Mouse (Mus musculus) hindbrain, embryonic 14.5 days (tissue): ENCODE measurements around the gene Sipa1. TPM values are rescaled to one million over a fixed set of nuclear protein-coding genes. Genes with fewer than 3 reads are reported as not detected.

Source experiments
- ATAC-seq: fragments of 200-750 bp; cut with Nextera tagmentation; 2 replicates; pipeline ENCODE4 v1.8.0; 2017; ENCODE audit warnings: moderate number of reproducible peaks, mild to moderate bottlenecking, moderate TSS enrichment, moderate library complexity; ENCODE audit not compliant: low FRiP score
- DNase-seq: peaks from one replicate; pipeline ENCODE4 v3.0.0-alpha.2; 2015; ENCODE audit warnings: low spot score
- H3K27ac ChIP-seq: fragments of 300-500 bp; sonication (generic); 2 replicates; pipeline ENCODE4 v1.5.1; 2014; ENCODE audit warnings: mild to moderate bottlenecking, moderate library complexity
- H3K27me3 ChIP-seq: fragments of 300-500 bp; sonication (generic); 2 replicates; pipeline ENCODE4 v1.6.1; 2014; ENCODE audit warnings: mild to moderate bottlenecking, low read length, mixed read lengths; ENCODE audit not compliant: control insufficient read depth, insufficient read depth
- H3K36me3 ChIP-seq: fragments of 300-500 bp; sonication (generic); replicated peaks from 2 replicates; pipeline ENCODE4 v1.6.1; 2014; ENCODE audit not compliant: control insufficient read depth, insufficient read depth
- H3K4me1 ChIP-seq: fragments of 300-500 bp; sonication (generic); replicated peaks from 2 replicates; pipeline ENCODE4 v1.6.1; 2014; ENCODE audit warnings: antibody characterized with exemption, low read length, mixed read lengths; ENCODE audit not compliant: control insufficient read depth, insufficient read depth
- H3K4me2 ChIP-seq: fragments of 300-500 bp; sonication (generic); replicated peaks from 2 replicates; pipeline ENCODE4 v1.6.1; 2014; ENCODE audit warnings: mild to moderate bottlenecking, moderate library complexity
- H3K4me3 ChIP-seq: fragments of 300-500 bp; sonication (generic); replicated peaks from 2 replicates; pipeline ENCODE4 v1.5.1; 2014; ENCODE audit warnings: mild to moderate bottlenecking, low read length
- H3K9ac ChIP-seq: fragments of 300-500 bp; sonication (generic); 2 replicates; pipeline ENCODE4 v1.6.1; 2014
- H3K9me3 ChIP-seq: fragments of 300-500 bp; sonication (generic); 2 replicates; pipeline ENCODE4 v1.6.1; 2016; ENCODE audit warnings: low read length; ENCODE audit not compliant: control insufficient read depth
- WGBS: fragments of 180-500 bp; shearing (Covaris S2); extraction: QIAGEN DNeasy Blood & Tissue Kit; methylation state at CpG from one replicate; pipeline ENCODE4 v1.1.7; 2014; 5-methylcytosine and 5-hydroxymethylcytosine counted together
- microRNA-seq: library from miRNA; unstranded; fragments of <30 nt; microRNA quantifications from one replicate; pipeline ENCODE4, GENCODE M21; 2016
- polyA plus RNA-seq: library from polyadenylated mRNA; unstranded; fragments of >200 nt; fragmentation: Nextera tagmentation; extraction: Ambion mirVana; gene quantifications from 2 replicates; pipeline ENCODE4 v1.2.1, GENCODE M21; 2014

The Sipa1 gene
- polyA plus RNA-seq, 1 experiment from 2014 or later, result 16.2 TPM

DNA sequence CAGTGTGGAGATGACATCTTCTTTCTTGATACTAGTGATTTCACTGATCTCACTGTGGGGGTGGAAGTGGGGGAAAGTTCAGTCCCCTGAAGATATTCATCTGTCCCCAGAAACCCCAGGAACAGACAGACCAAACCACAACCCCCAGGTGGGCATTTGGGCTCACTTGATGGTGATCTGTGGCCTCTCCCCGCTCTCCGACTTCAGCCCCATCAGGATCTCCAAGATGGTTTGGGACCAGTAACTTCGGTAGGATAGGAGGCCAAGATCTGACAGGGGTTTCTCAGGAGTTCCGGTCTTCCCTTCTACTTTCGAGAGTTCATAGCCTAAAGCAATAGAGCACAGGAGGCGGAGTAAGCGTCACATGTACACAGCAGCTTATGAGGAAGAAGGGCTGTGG is 59.8 kb downstream of the Sipa1 start:
- H3K4me3 ChIP-seq, result no peak overlapping the region
- ATAC-seq (no peak), DNase-seq (no peak)
- no peak overlapping the region for H3K27ac ChIP-seq
- no peaks in the 10 kb centered on the region for H3K27me3 ChIP-seq
- H3K4me2 ChIP-seq, result no peak overlapping the region
- H3K36me3 ChIP-seq, result peaks cover 62% of the 10 kb centered on the region
- H3K9ac ChIP-seq, result no peak overlapping the region
- no peaks in the 10 kb centered on the region for H3K9me3 ChIP-seq
- WGBS, result 91% methylated on average over 7 of the region's 7 CpGs
- H3K4me1 ChIP-seq, result peaks cover 21% of the 10 kb centered on the region

DNA sequence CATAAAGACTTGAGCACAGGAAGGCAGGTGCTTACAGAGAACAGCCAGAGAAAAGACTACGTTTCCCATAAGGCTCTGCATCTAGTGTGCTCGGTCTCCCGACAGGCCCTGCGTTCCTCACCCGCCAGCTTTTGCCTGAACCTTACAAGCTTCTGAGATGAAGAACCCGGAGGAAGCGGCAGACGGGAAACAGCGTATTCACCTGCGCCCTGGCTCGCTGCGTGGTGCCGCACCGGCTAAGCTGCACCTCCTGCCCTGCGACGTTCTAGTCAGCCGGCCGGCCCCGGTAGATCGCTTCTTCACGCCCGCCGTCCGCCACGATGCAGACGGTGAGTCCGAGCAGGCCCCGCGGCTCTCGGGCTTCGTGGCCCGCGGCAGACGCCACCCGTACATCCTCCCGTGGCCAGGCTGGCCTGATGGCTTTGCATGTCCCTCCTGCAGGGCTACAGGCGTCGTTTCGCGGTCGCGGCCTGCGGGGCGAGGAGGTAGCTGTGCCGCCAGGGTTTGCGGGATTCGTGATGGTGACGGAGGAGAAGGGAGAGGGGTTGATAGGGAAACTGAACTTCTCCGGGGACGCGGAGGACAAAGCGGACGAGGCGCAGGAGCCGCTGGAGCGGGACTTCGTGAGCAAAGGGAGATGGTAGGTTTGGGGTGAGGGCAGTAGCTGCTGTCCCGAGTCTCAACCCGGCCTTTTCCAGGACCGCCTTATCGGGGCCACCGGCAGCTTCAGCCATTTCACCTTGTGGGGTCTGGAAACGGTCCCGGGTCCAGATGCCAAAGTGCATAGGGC is 61.6 kb downstream of the Sipa1 start, which contains the start of gene Rnaseh2c:
Gene Rnaseh2c (plus strand): TSS at position 122 of the 790 bp plus-strand sequence.
- Histone ChIP-seq H3K27me3 (no peaks in the 10 kb centered on the region), H3K4me2 (peak within 1 kb of the TSS; percentile 94), H3K27ac (peak within 1 kb of the TSS; percentile 75), H3K9ac (peak within 1 kb of the TSS; percentile 84), H3K4me1 (peaks cover 14% of the 10 kb centered on the region), H3K4me3 (peak within 1 kb of the TSS; percentile 72), H3K36me3 (peaks cover 45% of the 10 kb centered on the region), H3K9me3 (no peaks in the 10 kb centered on the region)
- WGBS, result under 1% methylated on average over 64 of the region's 64 CpGs
- ATAC-seq (peak; percentile 90), DNase-seq (peak; percentile 87)

Small RNA genes lying within 50 kb of the gene (microRNA-seq; reads per million reads assigned to microRNA genes)
- not detected for gene Mir6987

Other genes with a start within 250 kb of the Sipa1 start
- gene Drap1, start 238.7 kb downstream of the Sipa1 start, polyA plus RNA-seq, result 237 and 253 TPM in 2 replicates
- gene AI837181, start 238.6 kb downstream of the Sipa1 start, polyA plus RNA-seq, result 61.3 and 66.0 TPM in 2 replicates
- gene Fosl1, start 216.2 kb downstream of the Sipa1 start, polyA plus RNA-seq, result not detected in 2 replicates
- 10.4 and 10.9 TPM in 2 replicates for gene Ccdc85b, start 205.8 kb downstream of the Sipa1 start, polyA plus RNA-seq
- gene Fibp, start 203.1 kb downstream of the Sipa1 start, polyA plus RNA-seq, result 145 and 151 TPM in 2 replicates
- gene Ctsw, start 195.2 kb downstream of the Sipa1 start, polyA plus RNA-seq, result 4.2 and 5.4 TPM in 2 replicates
- gene Efemp2, start 189.8 kb downstream of the Sipa1 start, polyA plus RNA-seq, result 37.8 and 41.1 TPM in 2 replicates
- gene Mus81, start 175.3 kb downstream of the Sipa1 start, polyA plus RNA-seq, result 40.0 and 41.7 TPM in 2 replicates
- gene Cfl1, start 173.3 kb downstream of the Sipa1 start, polyA plus RNA-seq, result 3,620 and 3,763 TPM in 2 replicates
- gene 1700020D05Rik, start 159.9 kb downstream of the Sipa1 start, polyA plus RNA-seq, result 0.21 and 0.58 TPM in 2 replicates
- 87.1 and 96.5 TPM in 2 replicates for gene Snx32, start 153.2 kb downstream of the Sipa1 start, polyA plus RNA-seq
- gene Ovol1, start 103.1 kb downstream of the Sipa1 start, polyA plus RNA-seq, result 0.07 and 0.15 TPM in 2 replicates
- 3.8 and 4.0 TPM in 2 replicates for gene Ap5b1, start 95.7 kb downstream of the Sipa1 start, polyA plus RNA-seq
- gene Rnaseh2c, start 61.8 kb downstream of the Sipa1 start, polyA plus RNA-seq, result 55.1 and 55.3 TPM in 2 replicates
- 38.4 and 41.0 TPM in 2 replicates for gene Kat5, start 53.5 kb downstream of the Sipa1 start, polyA plus RNA-seq
- 30.2 and 31.0 TPM in 2 replicates for gene Rela, start 26.2 kb downstream of the Sipa1 start, polyA plus RNA-seq
- 11.4 and 11.5 TPM in 2 replicates for gene Map3k11, start 25.0 kb upstream of the Sipa1 start, polyA plus RNA-seq
- 28.3 and 32.1 TPM in 2 replicates for gene Pcnx3, start 25.2 kb upstream of the Sipa1 start, polyA plus RNA-seq
- gene Kcnk7, start 40.7 kb upstream of the Sipa1 start, polyA plus RNA-seq, result 0.36 TPM in 1 of 2 replicates, not detected in the other
- 9.2 and 12.5 TPM in 2 replicates for gene Ehbp1l1, start 62.6 kb upstream of the Sipa1 start, polyA plus RNA-seq
- 140 and 144 TPM in 2 replicates for gene Fam89b, start 65.9 kb upstream of the Sipa1 start, polyA plus RNA-seq
- gene Ltbp3, start 77.2 kb upstream of the Sipa1 start, polyA plus RNA-seq, result 13.8 and 15.8 TPM in 2 replicates
- 73.5 and 76.7 TPM in 2 replicates for gene Scyl1, start 107.7 kb upstream of the Sipa1 start, polyA plus RNA-seq
- gene Frmd8, start 211.6 kb upstream of the Sipa1 start, polyA plus RNA-seq, result 11.3 and 13.1 TPM in 2 replicates
- gene Slc25a45, start 214.1 kb upstream of the Sipa1 start, polyA plus RNA-seq, result 1.5 and 2.5 TPM in 2 replicates
- 6.1 and 9.4 TPM in 2 replicates for gene Tigd3, start 230.4 kb upstream of the Sipa1 start, polyA plus RNA-seq
- 88.2 and 94.7 TPM in 2 replicates for gene Dpf2, start 249.3 kb upstream of the Sipa1 start, polyA plus RNA-seq